Mouse (Mus musculus): ENCODE measurements at regions not wholly inside any gene's neighbourhood (a gene's known extent, or its start where the extent isn't known, plus 50 kb on each side); places are given as distances from the start of the nearest gene placed in this dataset.

DNA sequence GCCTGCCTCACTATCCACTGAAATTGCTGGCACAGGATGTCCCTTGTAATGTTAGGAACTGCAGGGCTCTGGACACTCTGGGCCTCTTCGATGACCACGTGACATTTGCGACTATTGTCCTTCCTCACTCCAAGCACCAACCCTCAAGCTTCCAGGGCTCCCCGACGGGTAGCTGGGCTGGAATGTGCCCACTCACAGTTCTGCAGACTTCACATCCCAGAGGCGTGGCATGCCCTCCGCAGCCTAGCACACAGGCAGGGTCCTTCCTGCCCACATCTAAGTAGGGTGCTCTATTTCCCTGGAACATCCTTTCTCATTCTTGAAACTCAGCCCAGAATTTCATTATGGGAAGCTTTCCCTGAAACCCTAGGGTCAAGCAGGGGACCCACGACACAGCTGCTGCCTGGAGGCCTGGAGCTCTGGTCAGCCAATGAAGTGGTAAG is 95.2 kb upstream of the Spred2 start:
- DNase-seq (ENCODE audit: low spot score): no peak

DNA sequence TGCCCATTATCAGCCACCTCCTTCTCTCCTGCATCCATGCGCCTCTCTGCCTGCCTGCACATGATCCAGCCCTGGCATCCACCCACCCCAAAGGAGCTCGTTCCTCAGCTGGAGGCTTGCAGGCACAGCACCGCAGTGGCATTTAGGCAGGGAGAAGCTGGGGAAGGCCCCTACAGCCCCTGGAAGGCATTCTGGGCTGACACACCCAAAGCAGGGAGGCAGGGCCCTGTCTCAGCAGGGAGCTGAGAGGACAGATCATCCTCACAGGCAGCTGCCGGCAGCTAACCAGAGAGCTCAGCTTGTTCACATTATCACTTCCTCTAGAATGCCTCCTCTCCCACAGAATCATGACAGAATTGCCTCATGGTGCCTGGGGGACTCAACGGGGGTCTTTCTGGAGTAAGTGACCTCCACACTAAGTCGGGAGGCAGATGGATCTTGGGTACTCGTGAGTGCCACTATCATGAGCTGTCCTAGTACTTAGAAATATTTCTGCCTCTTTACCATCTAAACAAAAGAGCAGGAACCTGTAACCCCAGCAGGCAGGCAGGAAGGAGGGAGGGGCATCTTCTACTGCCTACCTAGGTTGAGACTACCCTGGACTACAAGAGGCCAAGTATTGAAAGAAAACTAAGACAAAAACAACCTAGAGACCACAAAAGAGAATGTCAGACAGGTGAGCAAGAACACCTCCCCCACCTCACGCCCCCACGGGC is 94.5 kb upstream of the Spred2 start:
- no peak for DNase-seq (ENCODE audit: low spot score)

DNA sequence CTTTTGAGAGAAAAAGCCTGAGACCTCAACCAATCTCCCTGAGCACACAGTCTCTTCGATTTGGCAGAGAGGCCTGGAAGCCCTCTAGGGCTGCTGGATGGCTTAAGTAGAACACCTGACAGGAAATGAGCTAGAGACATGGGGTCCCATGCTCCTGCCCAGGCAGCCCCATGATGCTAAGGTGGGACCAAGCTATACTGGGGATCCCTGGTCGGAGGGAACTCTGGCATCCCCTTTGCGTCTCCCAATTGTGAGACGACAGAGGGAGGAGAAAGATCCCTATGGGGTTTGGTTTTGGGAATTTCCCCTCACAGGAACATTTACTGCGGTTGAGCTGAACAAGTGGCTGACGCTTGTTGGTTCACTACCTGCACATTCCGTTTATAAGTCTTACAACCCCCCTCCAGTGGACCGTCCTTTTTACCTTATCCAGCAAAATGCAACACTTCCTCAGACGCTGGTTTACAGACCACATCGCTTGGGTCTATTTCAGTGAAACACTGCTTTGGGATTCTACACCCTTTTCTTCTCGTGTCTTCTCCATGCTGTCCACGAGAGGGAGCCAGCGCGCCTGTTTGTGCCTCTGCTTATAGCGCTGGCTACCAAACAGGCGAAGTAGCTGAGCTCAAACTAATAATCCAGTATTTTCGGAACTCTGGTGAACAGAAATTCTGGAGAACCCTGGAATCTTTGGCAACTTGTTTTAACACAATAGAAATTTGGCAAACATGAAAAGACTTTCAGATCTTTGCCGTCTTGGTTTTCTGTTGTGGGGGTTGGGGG is 93.7 kb upstream of the Spred2 start:
- DNase-seq (ENCODE audit: low spot score): peak; percentile 91

DNA sequence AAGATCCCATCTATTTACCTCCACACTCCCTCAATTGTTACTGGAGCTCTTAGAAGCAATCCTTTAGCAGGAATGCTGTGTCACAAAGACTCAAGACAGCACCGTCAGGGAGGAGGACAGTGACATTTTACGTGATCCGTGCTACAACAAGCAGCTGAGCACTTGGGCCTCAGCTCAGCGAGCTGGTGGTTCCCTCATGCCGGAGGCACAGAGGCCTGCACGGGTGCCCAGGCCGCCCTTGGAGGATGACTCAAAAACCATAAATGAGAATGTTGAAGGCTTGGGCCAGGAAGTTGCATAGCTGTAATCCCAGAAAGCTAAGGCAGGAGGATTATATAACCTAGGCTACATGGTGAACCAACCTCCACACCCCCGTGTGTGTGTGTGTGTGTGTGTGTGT is 89.6 kb upstream of the Spred2 start:
- DNase-seq (ENCODE audit: low spot score): no peak

DNA sequence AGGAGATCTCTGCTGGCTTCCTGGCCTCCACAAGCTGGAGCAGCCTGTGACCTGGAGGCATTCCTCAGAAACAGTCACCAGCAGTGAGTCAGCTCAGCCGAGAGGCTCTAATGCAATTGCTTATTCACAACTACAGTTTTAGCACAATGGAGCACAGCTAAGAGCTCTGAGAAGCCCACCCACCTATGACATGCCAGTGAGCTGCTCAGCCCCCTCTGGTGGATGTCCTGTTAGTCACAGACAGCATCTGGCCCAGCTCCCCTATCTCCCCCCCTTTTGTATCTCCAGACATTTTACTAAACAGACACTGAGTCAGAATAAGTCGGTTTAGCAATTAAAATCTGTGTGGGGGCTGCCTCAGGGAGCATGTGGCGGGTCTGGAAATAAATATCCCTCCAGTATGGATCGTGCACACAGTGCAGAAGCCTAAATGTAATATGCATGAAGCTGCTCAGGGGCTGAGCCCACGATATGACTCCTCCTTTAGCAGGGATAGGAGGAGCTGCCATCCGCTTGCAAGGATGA is 88.9 kb upstream of the Spred2 start:
- DNase-seq (ENCODE audit: low spot score): peak; percentile 24

DNA sequence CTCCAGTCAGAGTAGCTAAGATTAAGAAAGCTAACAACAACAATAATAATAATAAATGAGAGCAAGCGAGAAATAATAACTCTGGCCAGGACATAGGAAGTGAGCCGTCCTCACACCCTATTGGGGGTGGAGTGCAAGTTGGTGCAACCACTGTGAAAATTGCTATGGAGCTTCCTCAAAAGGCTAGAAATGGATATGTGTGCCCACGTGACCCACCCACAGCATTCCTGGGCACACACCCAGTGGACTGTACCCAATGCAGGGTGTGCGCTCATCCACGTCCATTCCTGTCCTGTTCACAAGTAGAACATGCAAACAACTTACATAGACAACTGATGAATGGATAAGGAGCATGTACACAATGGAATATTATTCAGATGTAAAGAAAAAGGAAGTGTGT is 85.2 kb upstream of the Spred2 start:
- DNase-seq (ENCODE audit: low spot score): no peak

DNA sequence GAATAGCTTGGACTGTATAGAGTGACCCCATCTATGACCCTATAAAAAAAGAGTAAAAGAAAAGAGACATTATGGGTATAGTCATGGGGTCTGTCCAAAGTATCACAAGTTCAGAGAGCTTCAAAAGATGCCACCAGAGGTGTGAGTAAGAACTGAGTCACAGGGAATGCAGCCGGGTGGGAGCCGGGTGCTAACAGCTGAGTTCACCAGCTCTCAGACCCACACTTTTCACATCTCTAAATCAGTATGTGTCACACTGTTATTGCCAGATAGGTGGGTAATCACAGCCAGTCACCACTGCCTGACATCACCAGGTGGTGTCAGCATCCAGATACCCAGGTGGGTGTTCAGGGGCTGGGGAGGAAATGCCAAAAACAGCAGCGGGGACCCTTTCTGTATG is 81.1 kb upstream of the Spred2 start:
- DNase-seq (ENCODE audit: low spot score): no peak

DNA sequence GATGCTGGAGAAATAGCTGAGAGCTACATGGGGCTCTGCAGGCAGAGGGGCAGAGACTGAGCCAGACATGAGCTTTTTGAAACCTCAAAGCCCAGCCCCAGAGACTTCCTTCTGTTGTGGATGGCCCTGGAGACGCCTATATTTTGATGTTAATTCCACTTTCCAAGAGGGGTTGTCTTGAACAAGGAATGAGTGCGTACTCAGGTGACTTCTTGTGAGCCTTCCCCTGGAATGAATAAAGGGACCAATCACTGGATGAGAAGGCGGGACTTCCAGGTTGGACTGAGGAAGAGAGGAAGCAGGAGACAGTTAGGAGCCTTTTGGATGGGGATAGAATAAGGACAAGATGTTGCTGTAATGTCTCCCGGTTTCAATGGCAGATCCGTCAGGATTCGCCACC is 76.3 kb upstream of the Spred2 start:
- no peak for DNase-seq (ENCODE audit: low spot score)

DNA sequence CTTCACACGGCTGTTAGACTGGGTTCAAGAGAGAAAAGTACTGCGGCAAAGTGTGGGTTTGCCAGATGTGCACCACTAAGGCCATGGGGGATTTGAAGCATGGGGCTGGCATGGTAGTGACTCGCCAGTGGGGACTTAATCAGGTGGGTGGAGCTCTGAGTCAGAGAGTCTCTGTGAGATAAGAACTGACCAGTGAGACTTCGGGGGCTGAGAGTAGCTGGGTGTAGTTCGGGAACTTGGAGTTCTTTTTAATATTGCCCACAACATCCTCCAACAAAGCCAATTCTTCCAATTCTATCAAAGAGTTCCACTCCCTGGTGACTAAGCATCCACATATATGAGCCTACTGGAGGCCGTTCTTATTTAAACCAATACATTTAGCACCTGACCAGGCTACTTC is 75.8 kb upstream of the Spred2 start:
- DNase-seq (ENCODE audit: low spot score): no peak

DNA sequence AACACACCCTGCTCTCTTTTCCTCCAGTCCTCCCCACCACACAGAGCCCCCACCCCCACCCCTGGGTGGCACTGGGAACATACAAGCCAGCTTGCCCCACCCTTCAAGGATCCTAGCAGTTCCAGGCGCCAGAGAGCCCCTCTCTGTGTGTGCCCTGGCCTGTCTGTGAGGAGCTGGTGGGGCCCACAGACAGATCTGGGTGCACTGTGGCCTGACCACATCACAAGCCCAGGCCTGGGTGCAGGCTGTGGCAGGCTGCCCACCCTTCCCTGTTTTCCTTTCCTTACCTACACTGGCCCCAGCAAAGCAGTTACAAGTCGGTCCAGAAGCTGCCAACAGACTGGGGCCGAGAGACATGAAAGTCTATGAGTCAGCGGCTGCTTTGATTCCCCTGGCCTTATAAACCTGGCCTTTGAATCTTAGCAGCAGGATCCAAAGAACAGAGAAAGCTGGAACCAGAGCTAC is 74.8 kb upstream of the Spred2 start:
- no peak for DNase-seq (ENCODE audit: low spot score)

DNA sequence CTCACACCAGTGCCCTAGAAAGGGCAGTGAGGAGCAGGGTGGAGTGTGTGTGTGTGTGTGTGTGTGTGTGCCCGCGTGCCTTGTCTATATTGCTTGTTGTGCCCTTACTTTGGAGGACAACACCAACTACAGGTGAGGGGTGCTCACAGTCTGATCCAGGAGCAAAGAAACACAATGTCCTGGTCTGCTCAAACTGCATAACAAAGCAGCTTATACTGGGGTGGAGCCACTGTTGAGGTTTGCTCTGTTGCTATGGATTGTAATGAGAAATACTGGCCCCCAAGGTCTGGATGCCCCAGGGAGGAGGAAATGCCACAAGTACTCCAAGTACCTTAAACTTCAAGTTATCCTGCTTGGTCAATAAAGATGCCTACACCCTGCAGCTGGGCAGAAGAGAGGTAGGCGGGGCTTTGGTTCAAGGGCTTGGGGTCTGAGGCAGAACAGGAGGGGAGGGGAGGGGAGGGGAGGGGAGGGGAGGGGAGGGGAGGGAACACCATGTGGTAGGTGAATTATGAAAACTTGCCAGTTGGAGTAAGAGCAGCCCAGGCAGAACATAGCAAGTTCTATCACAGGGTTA is 74.2 kb upstream of the Spred2 start:
- DNase-seq (ENCODE audit: low spot score): no peak

DNA sequence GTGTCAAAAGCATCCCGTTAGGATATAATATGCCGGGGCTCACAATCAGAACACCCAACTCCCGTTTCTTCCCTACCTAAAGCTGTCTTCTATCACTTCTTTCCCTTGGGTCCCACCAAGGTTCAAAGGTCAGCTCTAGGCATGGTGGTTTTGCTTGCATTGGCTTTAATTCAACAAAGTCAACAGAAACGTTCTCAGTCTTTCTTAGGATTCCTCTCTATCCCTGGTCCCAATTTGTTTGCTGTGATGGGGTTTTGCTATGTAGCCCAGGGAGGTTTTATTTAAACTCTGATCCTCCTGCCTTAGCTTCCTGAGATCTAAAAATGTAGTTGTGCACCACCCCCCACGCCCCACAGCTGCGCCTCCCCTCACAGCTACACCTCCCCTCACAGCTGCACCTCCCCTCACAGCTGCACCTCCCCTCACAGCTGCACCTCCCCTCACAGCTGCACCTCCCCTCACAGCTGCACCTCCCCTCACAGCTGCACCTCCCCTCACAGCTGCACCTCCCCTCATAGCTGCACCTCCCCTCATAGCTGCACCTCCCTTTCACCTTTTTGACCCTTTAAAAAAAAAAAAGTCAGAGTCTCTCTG is 73.1 kb upstream of the Spred2 start:
- no peak for DNase-seq (ENCODE audit: low spot score)

DNA sequence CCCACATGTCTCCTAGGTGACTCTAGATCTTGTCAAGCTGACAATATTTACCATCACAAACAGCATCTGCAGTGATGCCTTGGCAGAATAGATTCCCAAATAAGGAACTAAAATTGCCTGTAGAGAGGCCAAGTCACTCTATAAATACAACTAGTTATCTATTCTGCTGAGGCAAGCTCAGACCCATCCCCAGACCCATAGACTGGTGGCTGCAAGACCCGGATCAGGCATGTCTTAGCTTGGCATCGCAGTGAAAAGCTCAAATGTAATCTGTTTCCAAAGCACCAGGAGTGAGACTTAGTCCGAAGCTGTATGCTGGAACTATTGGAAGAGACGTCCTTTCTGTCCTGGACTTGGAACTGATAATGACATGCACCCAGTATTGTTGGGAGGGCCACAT is 62.6 kb upstream of the Spred2 start:
- no peak for DNase-seq (ENCODE audit: low spot score)

DNA sequence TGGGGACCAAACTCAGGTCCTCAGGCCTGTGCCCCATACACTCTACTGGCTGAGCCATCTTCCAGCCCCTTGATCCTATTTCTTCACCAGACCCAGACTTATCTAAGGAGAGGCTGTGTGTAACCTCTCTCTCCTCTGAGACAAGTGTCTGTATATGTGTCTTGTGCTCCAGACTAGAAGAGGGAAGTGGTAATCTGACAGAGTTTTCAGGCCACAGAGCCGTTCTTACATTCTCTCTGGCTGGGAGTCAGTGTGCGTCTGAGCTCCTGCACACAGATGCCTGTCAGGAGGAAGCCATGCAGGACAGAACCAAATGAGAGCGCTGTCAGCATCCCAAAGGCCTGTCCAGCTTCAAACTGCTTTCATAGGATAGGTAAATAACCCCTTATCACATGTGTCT is 60.8 kb upstream of the Spred2 start:
- no peak for DNase-seq (ENCODE audit: low spot score)

DNA sequence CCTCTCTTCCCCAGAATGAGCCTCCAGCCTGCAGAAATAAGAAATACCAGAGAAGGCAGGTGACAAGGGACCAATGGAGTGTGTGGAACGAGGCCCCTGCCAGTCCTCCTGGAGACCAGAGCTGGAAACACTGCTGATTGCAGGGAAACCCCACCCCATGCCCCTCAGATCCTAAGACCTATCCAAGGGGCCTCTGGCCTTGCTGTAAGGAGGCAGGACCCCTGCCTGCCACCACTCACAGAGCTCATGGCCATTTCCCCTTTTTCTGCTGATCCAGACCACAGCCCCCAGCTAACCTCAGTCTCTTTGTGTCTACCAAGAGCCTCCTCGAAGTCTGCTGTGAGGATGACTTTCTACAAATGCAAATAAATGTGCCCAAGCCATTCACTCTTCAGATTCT is 57.9 kb upstream of the Spred2 start:
- DNase-seq (ENCODE audit: low spot score): no peak

DNA sequence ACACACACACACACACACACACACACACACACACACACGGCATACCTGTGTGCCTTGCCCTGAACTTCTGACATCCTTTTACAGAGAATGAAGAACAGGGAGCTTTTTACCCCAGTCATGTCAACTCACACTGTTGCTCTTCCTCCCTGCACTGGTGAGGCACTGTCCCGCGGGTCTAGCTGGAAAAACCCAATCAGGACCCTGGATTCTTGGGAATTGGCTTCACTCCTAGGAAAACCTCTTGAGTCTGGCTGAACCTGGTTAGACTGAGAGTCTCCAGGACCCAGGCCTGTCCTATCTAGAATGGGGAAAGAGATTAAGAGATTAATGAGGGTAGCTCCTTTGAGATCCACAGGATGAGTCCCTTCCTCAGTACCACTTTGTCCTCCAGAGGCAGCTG is 54.5 kb upstream of the Spred2 start:
- DNase-seq (ENCODE audit: low spot score): peak; percentile 5

DNA sequence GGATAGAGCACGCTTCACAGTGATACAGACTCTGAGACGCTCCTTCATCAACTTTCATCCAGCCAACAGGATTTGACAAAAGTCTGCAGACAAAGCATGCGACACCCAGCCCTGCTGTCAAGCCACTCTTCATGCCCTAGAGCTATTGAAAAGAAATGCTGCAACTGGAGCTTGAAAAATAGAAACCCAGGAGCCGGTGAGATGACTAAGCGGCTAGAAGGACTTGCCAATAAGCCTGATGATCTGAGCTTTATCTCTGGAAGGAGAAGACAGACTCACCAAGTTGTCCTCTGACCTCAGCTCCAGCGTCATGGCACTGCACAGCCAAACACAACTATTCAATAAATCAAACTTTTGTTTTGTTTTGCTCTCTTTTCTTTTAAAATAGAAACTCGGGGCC is 54.0 kb upstream of the Spred2 start:
- DNase-seq (ENCODE audit: low spot score): peak; percentile 8

DNA sequence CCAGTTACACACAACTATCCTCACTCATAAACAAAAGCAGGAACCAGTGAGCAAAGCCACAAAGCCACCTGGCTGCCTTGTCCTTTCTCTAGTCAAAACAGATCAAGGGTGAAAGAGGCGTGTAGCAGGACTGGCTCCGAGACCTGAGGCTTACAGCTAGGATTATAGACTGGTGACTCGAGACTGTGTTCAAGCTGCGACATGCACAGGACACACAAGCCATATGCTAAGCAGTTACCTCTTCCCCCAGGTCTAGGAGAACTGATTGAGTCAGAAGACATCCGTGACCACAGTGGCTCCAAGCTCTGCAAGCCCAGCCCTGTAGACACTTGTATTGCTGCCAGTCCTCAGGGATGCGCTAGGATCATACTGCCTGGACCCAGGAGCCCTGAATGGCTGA is 50.4 kb upstream of the Spred2 start:
- no peak for DNase-seq (ENCODE audit: low spot score)

All from adipocyte (in vitro differentiated cells).